ENCODE assay signal across 8 mouse cellular contexts in genomic region chr3:104510771-104511429, GRCm38 (mm10). TPM values are rescaled to one million over a fixed set of nuclear protein-coding genes. Genes with fewer than 3 reads are reported as not detected.
DNase-seq lines count a peak whose midpoint lies in the region; ATAC-seq and TF ChIP-seq lines count a peak whose summit lies in the region.

No protein-coding gene starts in this region.

- peak overlapping the region; percentile 91 for H3K9ac ChIP-seq in heart, embryonic 14.5 days (ENCODE audit: low read length)
- peak overlapping the region; percentile 69 for H3K9ac ChIP-seq in forebrain, embryonic 15.5 days (replicated peaks)

- no peaks in the 10 kb centered on the region for H3K27me3 ChIP-seq in heart, embryonic 14.5 days (ENCODE audit: control insufficient read depth, insufficient read depth, low read length)
- no peaks in the 10 kb centered on the region for H3K27me3 ChIP-seq in G1E (ENCODE audit: insufficient read depth, low read length)
- H3K27me3 ChIP-seq in forebrain, embryonic 15.5 days: no peaks in the 10 kb centered on the region
- no peaks in the 10 kb centered on the region for H3K27me3 ChIP-seq in megakaryocyte, embryonic 14.5 days (replicated peaks)

- no peak for TF ChIP-seq CTCF in G1E (IDR thresholded peaks at IDR 0.05; ENCODE audit: low read depth, low read length)

- H3K27ac ChIP-seq in heart, embryonic 14.5 days (replicated peaks in 1 of 2; ENCODE audit: control insufficient read depth in 1 of 2, insufficient read depth in 1 of 2, low read depth in 2 of 2, low read length in 2 of 2): peak overlapping the region; percentile 94 to 96
- peak overlapping the region; percentile 99 for H3K27ac ChIP-seq in forebrain, embryonic 15.5 days (replicated peaks)

- 2% methylated on average over 14 of the region's 14 CpGs for WGBS in heart, embryonic 14.5 days
- WGBS in forebrain, embryonic 15.5 days: under 1% methylated on average over 14 of the region's 14 CpGs

- peak overlapping the region; percentile 79 for H3K4me2 ChIP-seq in heart, embryonic 14.5 days (ENCODE audit: low read length)
- H3K4me2 ChIP-seq in forebrain, embryonic 15.5 days (replicated peaks): peak overlapping the region; percentile 60

- H3K9me3 ChIP-seq in heart, embryonic 14.5 days (ENCODE audit: control insufficient read depth, low read length): no peaks in the 10 kb centered on the region
- no peaks in the 10 kb centered on the region for H3K9me3 ChIP-seq in G1E (replicated peaks)
- H3K9me3 ChIP-seq in forebrain, embryonic 15.5 days: no peaks in the 10 kb centered on the region
- no peaks in the 10 kb centered on the region for H3K9me3 ChIP-seq in megakaryocyte, embryonic 14.5 days

- H3K4me1 ChIP-seq in heart, embryonic 14.5 days (ENCODE audit: control insufficient read depth in 2 of 2, insufficient read depth in 2 of 2, low read length in 2 of 2): peaks cover 0 to 18% of the 10 kb centered on the region in 2 experiments; a peak in 2 of 4 replicates
- H3K4me1 ChIP-seq in G1E (ENCODE audit: insufficient read depth, low read depth, low read length): peaks cover 21% of the 10 kb centered on the region
- H3K4me1 ChIP-seq in forebrain, embryonic 15.5 days: peaks cover 33% of the 10 kb centered on the region
- peaks cover 49% of the 10 kb centered on the region for H3K4me1 ChIP-seq in megakaryocyte, embryonic 14.5 days

- H3K36me3 ChIP-seq in heart, embryonic 14.5 days (ENCODE audit: control insufficient read depth, insufficient read depth, low read length): no peaks in the 10 kb centered on the region
- no peaks in the 10 kb centered on the region for H3K36me3 ChIP-seq in G1E (replicated peaks)
- H3K36me3 ChIP-seq in forebrain, embryonic 15.5 days: no peaks in the 10 kb centered on the region
- H3K36me3 ChIP-seq in megakaryocyte, embryonic 14.5 days (replicated peaks; ENCODE audit: low read length): no peaks in the 10 kb centered on the region

- peak overlapping the region; percentile 69 to 79 for H3K4me3 ChIP-seq in heart, embryonic 14.5 days (ENCODE audit: control insufficient read depth in 1 of 2, insufficient read depth in 1 of 2, low read depth in 1 of 2, low read length in 2 of 2)
- peak overlapping the region; percentile 96 for H3K4me3 ChIP-seq in G1E (ENCODE audit: low read depth, low read length)
- peak overlapping the region; percentile 61 for H3K4me3 ChIP-seq in forebrain, embryonic 15.5 days
- H3K4me3 ChIP-seq in megakaryocyte, embryonic 14.5 days (replicated peaks): peak overlapping the region; percentile 96

- no peak for DNase-seq in heart, adult 9 months (ENCODE audit: low spot score in 2 of 2)
- no peak for DNase-seq in G1E (ENCODE audit: low spot score)
- DNase-seq in urinary bladder, postnatal 14 days (ENCODE audit: low spot score): no peak
- no peak for DNase-seq in cerebellum, postnatal 36 days
- DNase-seq in gastrocnemius, adult 18-20 months (ENCODE audit: low spot score): no peak

- ATAC-seq in heart, embryonic 14.5 days (ENCODE audit: insufficient number of reproducible peaks, insufficient read depth, low FRiP score, low read depth): peak; percentile 10
- no peak for ATAC-seq in G1E (ENCODE audit: extremely low read depth, insufficient number of reproducible peaks, low FRiP score, poor library complexity, severe bottlenecking)
- ATAC-seq in forebrain, embryonic 15.5 days (replicated peaks): no peak

RNA-seq across cellular contexts. Expression of gene Lrig2, which starts 0.8 kb away (rescaled TPM):
- 14.4 and 16.8 TPM in 2 replicates for polyA plus RNA-seq in heart, embryonic 14.5 days (2014; fragmentation: Nextera tagmentation; extraction: Ambion mirVana)
- total RNA-seq in G1E (2014; fragmentation: Nextera tagmentation): 14.2 and 20.5 TPM in 2 replicates
- 15.7 and 18.2 TPM in 2 replicates for total RNA-seq in G1E (2017)
- 1.6 and 1.9 TPM in 2 replicates for polyA plus RNA-seq in G1E (2012)
- polyA plus RNA-seq in forebrain, embryonic 15.5 days (2015; fragmentation: Nextera tagmentation; extraction: Ambion mirVana): 28.2 and 30.5 TPM in 2 replicates
- 0.22 TPM in 1 of 2 replicates, not detected in the other for polyA plus RNA-seq in megakaryocyte, embryonic 14.5 days (2012; ENCODE audit: insufficient read depth, low replicate concordance)
- 1 to 10 TPM; 5.6 to 6.0 TPM for total RNA-seq in gastrocnemius, adult 18-20 months (2021)
